Mouse (Mus musculus): Measurements from ENCODE around the gene Zbtb38. TPM values are rescaled to one million over a fixed set of nuclear protein-coding genes. Genes with fewer than 3 reads are reported as not detected.

Zbtb38 gene
- polyA plus RNA-seq, 1 experiment, result 24.0 TPM

GRCm38 (mm10) chr9:96763847-96764631 is 11.4 kb upstream of the Zbtb38 start:
- H3K27ac ChIP-seq (ENCODE audit: insufficient read depth, low read depth, low read length), result no peak overlapping the region
- H3K4me3 ChIP-seq (ENCODE audit: insufficient read depth, low read length), result no peak overlapping the region
- peaks cover 3% of the 10 kb centered on the region; the same call in 1 of the 2 replicates for H3K4me1 ChIP-seq (ENCODE audit: control insufficient read depth, insufficient read depth, low read length)
- no peak for TF ChIP-seq POLR2A (IDR thresholded peaks at IDR 0.05; ENCODE audit: borderline replicate concordance, low read depth, low read length)
- TF ChIP-seq CTCF (IDR thresholded peaks at IDR 0.05; ENCODE audit: low read depth, low read length), result no peak

GRCm38 (mm10) chr9:96763025-96763424 is 10.4 kb upstream of the Zbtb38 start:
- Histone ChIP-seq H3K27ac (ENCODE audit: insufficient read depth, low read depth, low read length) (no peak overlapping the region), H3K4me3 (ENCODE audit: insufficient read depth, low read length) (no peak overlapping the region), H3K4me1 (ENCODE audit: control insufficient read depth, insufficient read depth, low read length) (peaks cover 9% of the 10 kb centered on the region)
- TF ChIP-seq CTCF (IDR thresholded peaks at IDR 0.05; ENCODE audit: low read depth, low read length), result no peak
- TF ChIP-seq POLR2A (IDR thresholded peaks at IDR 0.05; ENCODE audit: borderline replicate concordance, low read depth, low read length), result no peak

- 0 out of 2 replicates have a peak overlapping the region, but pooled peaks have one; percentile 21 for H3K27ac ChIP-seq (ENCODE audit: insufficient read depth, low read depth, low read length)
- TF ChIP-seq CTCF (IDR thresholded peaks at IDR 0.05; ENCODE audit: low read depth, low read length) (peak; percentile 68; the same call in 1 of the 2 replicates), POLR2A (IDR thresholded peaks at IDR 0.05; ENCODE audit: borderline replicate concordance, low read depth, low read length) (no peak)
- H3K4me3 ChIP-seq (ENCODE audit: insufficient read depth, low read length), result peak overlapping the region; percentile 50
- H3K4me1 ChIP-seq (ENCODE audit: control insufficient read depth, insufficient read depth, low read length), result peaks cover 9% of the 10 kb centered on the region
These were observed 6.3 kb upstream of the Zbtb38 start for GRCm38 (mm10) chr9:96758749-96759597.

- no peak overlapping the region for H3K4me3 ChIP-seq (ENCODE audit: insufficient read depth, low read length)
- TF ChIP-seq POLR2A (IDR thresholded peaks at IDR 0.05; ENCODE audit: borderline replicate concordance, low read depth, low read length) (no peak), CTCF (IDR thresholded peaks at IDR 0.05; ENCODE audit: low read depth, low read length) (no peak)
- H3K27ac ChIP-seq (ENCODE audit: insufficient read depth, low read depth, low read length), result no peak overlapping the region
- H3K4me1 ChIP-seq (ENCODE audit: control insufficient read depth, insufficient read depth, low read length), result peaks cover 12% of the 10 kb centered on the region
These were observed 4.2 kb upstream of the Zbtb38 start for GRCm38 (mm10) chr9:96756638-96757435.

GRCm38 (mm10) chr9:96755761-96756160 is 3.1 kb upstream of the Zbtb38 start:
- H3K4me3 ChIP-seq (ENCODE audit: insufficient read depth, low read length), result no peak overlapping the region
- TF ChIP-seq POLR2A (IDR thresholded peaks at IDR 0.05; ENCODE audit: borderline replicate concordance, low read depth, low read length) (no peak), CTCF (IDR thresholded peaks at IDR 0.05; ENCODE audit: low read depth, low read length) (no peak)
- no peak overlapping the region for H3K27ac ChIP-seq (ENCODE audit: insufficient read depth, low read depth, low read length)
- peaks cover 12% of the 10 kb centered on the region for H3K4me1 ChIP-seq (ENCODE audit: control insufficient read depth, insufficient read depth, low read length)

- peaks cover 12% of the 10 kb centered on the region for H3K4me1 ChIP-seq (ENCODE audit: control insufficient read depth, insufficient read depth, low read length)
- no peak overlapping the region for H3K27ac ChIP-seq (ENCODE audit: insufficient read depth, low read depth, low read length)
- no peak overlapping the region for H3K4me3 ChIP-seq (ENCODE audit: insufficient read depth, low read length)
- TF ChIP-seq CTCF (IDR thresholded peaks at IDR 0.05; ENCODE audit: low read depth, low read length) (no peak), POLR2A (IDR thresholded peaks at IDR 0.05; ENCODE audit: borderline replicate concordance, low read depth, low read length) (no peak)
These were observed 2.0 kb upstream of the Zbtb38 start for GRCm38 (mm10) chr9:96754625-96754969.

GRCm38 (mm10) chr9:96753921-96754624 is 1.4 kb upstream of the Zbtb38 start:
- no peak overlapping the region for H3K27ac ChIP-seq (ENCODE audit: insufficient read depth, low read depth, low read length)
- no peak overlapping the region for H3K4me3 ChIP-seq (ENCODE audit: insufficient read depth, low read length)
- peaks cover 12% of the 10 kb centered on the region for H3K4me1 ChIP-seq (ENCODE audit: control insufficient read depth, insufficient read depth, low read length)
- TF ChIP-seq POLR2A (IDR thresholded peaks at IDR 0.05; ENCODE audit: borderline replicate concordance, low read depth, low read length) (no peak), CTCF (IDR thresholded peaks at IDR 0.05; ENCODE audit: low read depth, low read length) (no peak)

- Histone ChIP-seq H3K4me3 (ENCODE audit: insufficient read depth, low read length) (no peak overlapping the region), H3K27ac (ENCODE audit: insufficient read depth, low read depth, low read length) (no peak overlapping the region), H3K4me1 (ENCODE audit: control insufficient read depth, insufficient read depth, low read length) (peaks cover 6% of the 10 kb centered on the region; the same call in 1 of the 2 replicates)
- TF ChIP-seq POLR2A (IDR thresholded peaks at IDR 0.05; ENCODE audit: borderline replicate concordance, low read depth, low read length) (no peak), CTCF (IDR thresholded peaks at IDR 0.05; ENCODE audit: low read depth, low read length) (no peak)
These were observed 761 bp upstream of the Zbtb38 start for GRCm38 (mm10) chr9:96753392-96753791.
